Mouse (Mus musculus): ENCODE measurements around the gene Fundc2.

The Fundc2 gene

GRCm38 (mm10) chrX:75382195-75382771, at the start of gene Fundc2, which contains the start of gene F8:
TSS of gene Fundc2 (plus strand) at chrX:75382399.
TSS of gene F8 (minus strand) at chrX:75382615.
- peak; percentile 52 to 76 for DNase-seq

GRCm38 (mm10) chrX:75370197-75370596, 12.0 kb upstream of the Fundc2 start:
- DNase-seq, result no peak

GRCm38 (mm10) chrX:75372666-75373425, 9.4 kb upstream of the Fundc2 start:
- no peak for DNase-seq

- DNase-seq, result no peak
Measured at GRCm38 (mm10) chrX:75376815-75377214, 5.4 kb upstream of the Fundc2 start.

- DNase-seq, result no peak
Measured at GRCm38 (mm10) chrX:75381176-75381575, 1.0 kb upstream of the Fundc2 start.

GRCm38 (mm10) chrX:75381699-75382098, 500 bp upstream of the Fundc2 start:
- DNase-seq, result no peak

GRCm38 (mm10) chrX:75399471-75399870, 17.3 kb downstream of the Fundc2 start:
- DNase-seq, result no peak

GRCm38 (mm10) chrX:75402668-75403067, 20.5 kb downstream of the Fundc2 start:
- DNase-seq, result no peak

- DNase-seq, result no peak
Measured at GRCm38 (mm10) chrX:75403350-75403749, 21.2 kb downstream of the Fundc2 start.

- no peak for DNase-seq
Measured at GRCm38 (mm10) chrX:75409711-75410110, 27.5 kb downstream of the Fundc2 start.

GRCm38 (mm10) chrX:75415936-75416785, 34.0 kb downstream of the Fundc2 start, which contains the start of the genes Cmc4, Mtcp1 and Brcc3:
TSS of gene Cmc4 (minus strand) at chrX:75416584.
TSS of gene Mtcp1 (minus strand) at chrX:75416588.
TSS of gene Brcc3 (plus strand) at chrX:75416628.
- peak; percentile 86 to 88 for DNase-seq
